Mouse (Mus musculus): Measurements from ENCODE around the gene Dazap1. TPM values are rescaled to one million over a fixed set of nuclear protein-coding genes. Genes with fewer than 3 reads are reported as not detected.

Dazap1 gene
- polyA plus RNA-seq, 1 experiment from 2014 or later: 53.2 TPM

- no peak overlapping the region for H3K4me2 ChIP-seq (ENCODE audit: low read depth, low read length, severe bottlenecking)
- H3K9me3 ChIP-seq (ENCODE audit: control insufficient read depth, low read length): no peaks in the 10 kb centered on the region
- H3K36me3 ChIP-seq (ENCODE audit: control insufficient read depth, insufficient read depth, low read length): no peaks in the 10 kb centered on the region
- WGBS: 79% methylated on average over 5 of the region's 5 CpGs
- H3K4me1 ChIP-seq (replicated peaks; ENCODE audit: control insufficient read depth, insufficient read depth, low read length): peaks cover 7% of the 10 kb centered on the region
- H3K9ac ChIP-seq (ENCODE audit: low read length): no peak overlapping the region; the same call in 1 of the 2 replicates
- H3K27me3 ChIP-seq (ENCODE audit: control insufficient read depth, insufficient read depth, low read length): peaks cover 2% of the 10 kb centered on the region
- no peak overlapping the region for H3K4me3 ChIP-seq (ENCODE audit: low read depth, low read length)
- ATAC-seq (replicated peaks; ENCODE audit: low FRiP score) (no peak), DNase-seq (ENCODE audit: low spot score) (no peak)
- no peak overlapping the region for H3K27ac ChIP-seq (ENCODE audit: low read depth, low read length)
These were observed 71.3 kb downstream of the Dazap1 start for GRCm38 (mm10) chr10:80332525-80332989.

- Histone ChIP-seq H3K4me1 (replicated peaks; ENCODE audit: control insufficient read depth, insufficient read depth, low read length) (no peaks in the 10 kb centered on the region; the same call in 1 of the 2 replicates), H3K36me3 (ENCODE audit: control insufficient read depth, insufficient read depth, low read length) (no peaks in the 10 kb centered on the region), H3K4me2 (ENCODE audit: low read depth, low read length, severe bottlenecking) (no peak overlapping the region), H3K27ac (ENCODE audit: low read depth, low read length) (no peak overlapping the region), H3K9me3 (ENCODE audit: control insufficient read depth, low read length) (no peaks in the 10 kb centered on the region), H3K4me3 (ENCODE audit: low read depth, low read length) (no peak overlapping the region), H3K27me3 (ENCODE audit: control insufficient read depth, insufficient read depth, low read length) (peaks cover 14% of the 10 kb centered on the region), H3K9ac (ENCODE audit: low read length) (no peak overlapping the region)
- 91% methylated on average over 12 of the region's 12 CpGs for WGBS
- DNase-seq (ENCODE audit: low spot score): no peak
- no peak for ATAC-seq (replicated peaks; ENCODE audit: low FRiP score)
These were observed 75.0 kb downstream of the Dazap1 start for GRCm38 (mm10) chr10:80336263-80336662.

Small RNA genes lying within 50 kb of the gene (microRNA-seq; reads per million reads assigned to microRNA genes)
- not detected for gene Mir6911 (ENCODE audit: insufficient number of aligned reads)

Other genes starting within 250 kb of the Dazap1 start
- 4.6 and 4.9 TPM in 2 replicates for gene Arhgap45, start 244.8 kb upstream of the Dazap1 start, polyA plus RNA-seq (2014; fragmentation: Nextera tagmentation; extraction: Ambion mirVana)
- gene Polr2e, start 221.7 kb upstream of the Dazap1 start, polyA plus RNA-seq (2014; fragmentation: Nextera tagmentation; extraction: Ambion mirVana): 217 and 243 TPM in 2 replicates
- 506 and 516 TPM in 2 replicates for gene Gpx4, start 214.3 kb upstream of the Dazap1 start, polyA plus RNA-seq (2014; fragmentation: Nextera tagmentation; extraction: Ambion mirVana)
- 12.5 and 13.6 TPM in 2 replicates for gene Sbno2, start 155.9 kb upstream of the Dazap1 start, polyA plus RNA-seq (2014; fragmentation: Nextera tagmentation; extraction: Ambion mirVana)
- gene Stk11, start 145.7 kb upstream of the Dazap1 start, polyA plus RNA-seq (2014; fragmentation: Nextera tagmentation; extraction: Ambion mirVana): 26.5 and 31.6 TPM in 2 replicates
- 401 and 414 TPM in 2 replicates for gene Atp5d, start 122.9 kb upstream of the Dazap1 start, polyA plus RNA-seq (2014; fragmentation: Nextera tagmentation; extraction: Ambion mirVana)
- 10.4 and 15.0 TPM in 2 replicates for gene Cbarp, start 120.7 kb upstream of the Dazap1 start, polyA plus RNA-seq (2014; fragmentation: Nextera tagmentation; extraction: Ambion mirVana)
- 58.3 and 66.4 TPM in 2 replicates for gene Midn, start 113.2 kb upstream of the Dazap1 start, polyA plus RNA-seq (2014; fragmentation: Nextera tagmentation; extraction: Ambion mirVana)
- gene Cirbp, start 95.5 kb upstream of the Dazap1 start, polyA plus RNA-seq (2014; fragmentation: Nextera tagmentation; extraction: Ambion mirVana): 82.0 and 83.4 TPM in 2 replicates
- gene 1600002K03Rik, start 88.5 kb upstream of the Dazap1 start, polyA plus RNA-seq (2014; fragmentation: Nextera tagmentation; extraction: Ambion mirVana): 6.4 and 8.3 TPM in 2 replicates
- 48.8 and 50.7 TPM in 2 replicates for gene Efna2, start 82.0 kb upstream of the Dazap1 start, polyA plus RNA-seq (2014; fragmentation: Nextera tagmentation; extraction: Ambion mirVana)
- gene Mum1, start 35.1 kb upstream of the Dazap1 start, polyA plus RNA-seq (2014; fragmentation: Nextera tagmentation; extraction: Ambion mirVana): 75.6 and 79.4 TPM in 2 replicates
- 219 and 265 TPM in 2 replicates for gene Ndufs7, start 12.4 kb upstream of the Dazap1 start, polyA plus RNA-seq (2014; fragmentation: Nextera tagmentation; extraction: Ambion mirVana)
- gene Gamt, start 474 bp upstream of the Dazap1 start, polyA plus RNA-seq (2014; fragmentation: Nextera tagmentation; extraction: Ambion mirVana): 20.4 and 24.1 TPM in 2 replicates
- 858 and 895 TPM in 2 replicates for gene Rps15, start 31.0 kb downstream of the Dazap1 start, polyA plus RNA-seq (2014; fragmentation: Nextera tagmentation; extraction: Ambion mirVana)
- gene Apc2, start 34.5 kb downstream of the Dazap1 start, polyA plus RNA-seq (2014; fragmentation: Nextera tagmentation; extraction: Ambion mirVana): 75.5 and 77.7 TPM in 2 replicates
- gene 2310011J03Rik, start 59.1 kb downstream of the Dazap1 start, polyA plus RNA-seq (2014; fragmentation: Nextera tagmentation; extraction: Ambion mirVana): 39.7 and 45.2 TPM in 2 replicates
- gene Pcsk4, start 68.0 kb downstream of the Dazap1 start, polyA plus RNA-seq (2014; fragmentation: Nextera tagmentation; extraction: Ambion mirVana): 3.8 and 4.5 TPM in 2 replicates
- 7.0 and 8.0 TPM in 2 replicates for gene Reep6, start 68.5 kb downstream of the Dazap1 start, polyA plus RNA-seq (2014; fragmentation: Nextera tagmentation; extraction: Ambion mirVana)
- 0.51 and 0.76 TPM in 2 replicates for gene Adamtsl5, start 86.9 kb downstream of the Dazap1 start, polyA plus RNA-seq (2014; fragmentation: Nextera tagmentation; extraction: Ambion mirVana)
- gene Plk5, start 95.0 kb downstream of the Dazap1 start, polyA plus RNA-seq (2014; fragmentation: Nextera tagmentation; extraction: Ambion mirVana): 0.36 and 0.87 TPM in 2 replicates
- gene Mex3d, start 126.2 kb downstream of the Dazap1 start, polyA plus RNA-seq (2014; fragmentation: Nextera tagmentation; extraction: Ambion mirVana): 13.3 and 15.9 TPM in 2 replicates
- gene Mbd3, start 138.1 kb downstream of the Dazap1 start, polyA plus RNA-seq (2014; fragmentation: Nextera tagmentation; extraction: Ambion mirVana): 276 and 322 TPM in 2 replicates
- gene Uqcr11, start 145.3 kb downstream of the Dazap1 start, polyA plus RNA-seq (2014; fragmentation: Nextera tagmentation; extraction: Ambion mirVana): 430 and 504 TPM in 2 replicates
- gene Tcf3, start 172.2 kb downstream of the Dazap1 start, polyA plus RNA-seq (2014; fragmentation: Nextera tagmentation; extraction: Ambion mirVana): 237 and 256 TPM in 2 replicates
- gene Onecut3, start 233.3 kb downstream of the Dazap1 start, polyA plus RNA-seq (2014; fragmentation: Nextera tagmentation; extraction: Ambion mirVana): 0.49 and 0.53 TPM in 2 replicates

All from forebrain, embryonic 11.5 days (tissue).